Mouse (Mus musculus) gastrocnemius, adult 2 months (tissue): Measurements from ENCODE around the gene Gm13289. TPM values are rescaled to one million over a fixed set of nuclear protein-coding genes. Genes with fewer than 3 reads are reported as not detected.
A peak's percentile ranks its signal among the peaks of the same experiment; 100 is the strongest.
"Not testable (repeated sequence)": the region's sequence is repeated elsewhere in the genome, so short reads cannot be mapped to it uniquely, and the experiment has no call there.

Source experiments
- DNase-seq: peaks from one replicate; pipeline ENCODE4 v3.0.0; 2022
- H3K27ac ChIP-seq: fragments of 200-600 bp; 2 replicates; pipeline ENCODE4 v1.8.1; 2022; ENCODE audit warnings: mild to moderate bottlenecking
- H3K4me3 ChIP-seq: fragments of 200-600 bp; 2 replicates; pipeline ENCODE4 v1.8.1; 2022; ENCODE audit warnings: mild to moderate bottlenecking, moderate library complexity
- CTCF ChIP-seq: fragments of 200-600 bp; IDR thresholded peaks from 2 replicates; pipeline ENCODE4 v1.8.1; 2022; ENCODE audit warnings: antibody characterized with exemption, mild to moderate bottlenecking, moderate library complexity
- intact Hi-C: fragments of 180-260 bp; cut with DNase I; formaldehyde crosslinking; loops from one replicate; pipeline ENCODE4 v1.15.1; 2025
- total RNA-seq, 2 experiments: library from RNA; stranded (reverse); gene quantifications; 2 replicates each; pipeline ENCODE4 v1.2.3; 2021

Gm13289 gene
- total RNA-seq, 2 experiments from 2014 or later = not detected

DNA sequence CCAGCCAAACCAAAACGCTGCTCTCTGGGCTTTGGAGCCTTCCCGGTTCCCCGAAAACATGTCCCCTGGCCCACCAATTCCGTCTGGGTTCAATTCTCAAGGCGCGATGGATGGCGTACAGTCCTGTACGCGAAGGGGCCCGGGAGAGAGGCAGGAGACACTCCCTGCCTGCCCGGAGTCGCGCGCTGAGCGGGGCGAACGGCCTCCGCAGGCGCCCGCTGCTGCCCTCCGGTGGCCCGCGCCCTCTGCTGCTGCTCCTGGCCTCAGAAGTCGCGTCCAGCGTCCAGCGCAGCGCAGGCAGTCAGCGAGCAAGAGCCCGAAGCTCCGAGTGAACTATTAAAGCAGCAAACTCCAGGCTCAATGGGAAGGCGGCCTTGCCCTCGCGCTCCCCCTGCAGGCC, 29.0 kb downstream of the Gm13289 start:
- H3K27ac ChIP-seq, intact Hi-C loops: not testable (repeated sequence)
- DNase-seq = peak; percentile 60
- H3K4me3 ChIP-seq = 0 out of 2 replicates have a peak overlapping the region, but pooled peaks have one; percentile 46
- peak; percentile 30 for TF ChIP-seq CTCF

DNA sequence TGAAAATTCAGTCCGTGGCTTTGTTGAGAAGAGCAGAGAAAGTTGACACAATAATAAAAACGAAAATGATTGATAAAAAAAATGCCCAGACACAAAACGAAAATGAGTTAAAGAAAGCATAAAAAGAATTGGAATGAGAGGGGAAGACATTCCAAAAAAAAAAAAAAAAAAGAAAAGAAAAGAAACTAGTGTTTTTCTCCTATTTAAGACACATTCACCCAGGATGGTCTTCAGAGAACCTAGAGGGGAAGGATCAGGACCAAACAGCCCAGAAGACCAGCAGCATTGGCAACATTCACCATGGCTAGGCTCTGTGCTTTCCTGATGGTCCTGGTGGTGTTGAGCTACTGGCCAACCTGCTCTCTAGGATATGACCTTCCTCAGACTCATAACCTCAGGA, 39.2 kb downstream of the Gm13289 start, which contains the start of gene Ifna7:
Gene Ifna7, plus strand, starts transcription at position 301 of the 400 bp plus-strand sequence.
- no peak for TF ChIP-seq CTCF
- no peak within 1 kb of the TSS for H3K4me3 ChIP-seq
- no peak within 1 kb of the TSS for H3K27ac ChIP-seq
- no peak for DNase-seq
- intact Hi-C loops = no loop called here

DNA sequence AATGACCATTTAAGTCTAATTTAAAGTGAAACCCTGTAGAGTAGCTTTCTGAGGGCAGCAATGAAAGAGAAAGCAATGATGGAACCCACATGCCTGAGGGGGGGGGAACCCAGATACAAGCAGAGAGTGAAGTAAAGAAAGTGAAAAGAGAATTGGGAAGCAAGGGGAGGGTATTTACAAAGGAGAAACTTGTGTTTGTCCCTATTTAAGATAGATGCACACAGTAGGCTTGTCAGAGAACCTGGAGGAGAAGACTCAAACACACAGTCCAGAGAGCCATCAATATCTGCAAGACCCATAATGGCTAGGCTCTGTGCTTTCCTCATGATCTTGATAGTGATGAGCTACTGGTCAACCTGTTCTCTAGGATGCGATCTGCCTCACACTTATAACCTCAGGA, 42.9 kb downstream of the Gm13289 start, which contains the start of gene Ifna11:
Gene Ifna11, plus strand, starts transcription at position 301 of the 400 bp plus-strand sequence.
- intact Hi-C loops = no loop called here
- Histone ChIP-seq H3K27ac (no peak within 1 kb of the TSS), H3K4me3 (no peak within 1 kb of the TSS)
- DNase-seq = no peak
- TF ChIP-seq CTCF = no peak

- H3K4me3 ChIP-seq = no peak overlapping the region
- H3K27ac ChIP-seq = no peak overlapping the region
- TF ChIP-seq CTCF = peak; percentile 49
- no peak for DNase-seq
- intact Hi-C loops = no loop called here
Observed at GRCm38 (mm10) chr4:88822995-88823394, 46.3 kb downstream of the Gm13289 start.

Other genes with a start within 250 kb of the Gm13289 start
- gene Ifna15, start 218.7 kb upstream of the Gm13289 start, total RNA-seq = not detected
- gene Ifna14, start 205.1 kb upstream of the Gm13289 start, total RNA-seq = not detected
- not detected for gene Ifna9, start 184.5 kb upstream of the Gm13289 start, total RNA-seq
- gene Ifna12, start 173.5 kb upstream of the Gm13289 start, total RNA-seq = not detected
- gene C87499, start 142.5 kb upstream of the Gm13289 start, total RNA-seq = not detected
- not detected for gene Ifna13, start 132.5 kb upstream of the Gm13289 start, total RNA-seq
- gene Ifna16, start 100.0 kb upstream of the Gm13289 start, total RNA-seq = not detected
- not detected for gene Ifna2, start 93.0 kb upstream of the Gm13289 start, total RNA-seq
- not detected for gene Ifnab, start 85.6 kb upstream of the Gm13289 start, total RNA-seq
- gene Gm26566, start 55.1 kb upstream of the Gm13289 start, total RNA-seq = under 1 TPM; 0.22 to 0.48 TPM
- 10 to 100 TPM; 51.6 to 58.9 TPM for gene Klhl9, start 54.5 kb upstream of the Gm13289 start, total RNA-seq
- gene Gm13271, start 22.1 kb upstream of the Gm13289 start, total RNA-seq = not detected
- not detected for gene Gm13283, start 16.8 kb upstream of the Gm13289 start, total RNA-seq
- gene Gm13290, start 3.1 kb upstream of the Gm13289 start, total RNA-seq = not detected
- gene Gm13272, start 2.9 kb downstream of the Gm13289 start, total RNA-seq = not detected
- not detected for gene Ifnz, start 5.2 kb downstream of the Gm13289 start, total RNA-seq
- gene Gm13276, start 8.8 kb downstream of the Gm13289 start, total RNA-seq = not detected
- not detected for gene Gm13277, start 11.7 kb downstream of the Gm13289 start, total RNA-seq
- not detected for gene Gm13278, start 14.6 kb downstream of the Gm13289 start, total RNA-seq
- gene Gm13275, start 17.6 kb downstream of the Gm13289 start, total RNA-seq = not detected
- gene Gm13279, start 20.5 kb downstream of the Gm13289 start, total RNA-seq = not detected
- not detected for gene Gm13285, start 22.7 kb downstream of the Gm13289 start, total RNA-seq
- not detected for gene Gm13287, start 26.3 kb downstream of the Gm13289 start, total RNA-seq
- not detected for gene Gm13288, start 28.6 kb downstream of the Gm13289 start, total RNA-seq
- not detected for gene Ifna7, start 39.3 kb downstream of the Gm13289 start, total RNA-seq
- gene Ifna11, start 43.0 kb downstream of the Gm13289 start, total RNA-seq = not detected
- gene Ifna6, start 50.5 kb downstream of the Gm13289 start, total RNA-seq = not detected
- gene Ifna5, start 58.6 kb downstream of the Gm13289 start, total RNA-seq = not detected
- gene Ifna4, start 64.9 kb downstream of the Gm13289 start, total RNA-seq = not detected
- not detected for gene Ifna1, start 73.2 kb downstream of the Gm13289 start, total RNA-seq
- gene Ifne, start 103.3 kb downstream of the Gm13289 start, total RNA-seq = not detected